Mouse (Mus musculus): ENCODE measurements around the gene Adarb2. TPM values are rescaled to one million over a fixed set of nuclear protein-coding genes. Genes with fewer than 3 reads are reported as not detected.

Adarb2 gene
- polyA plus RNA-seq, 1 experiment = not detected

GRCm38 (mm10) chr13:8616685-8617084, 414.0 kb downstream of the Adarb2 start:
- H3K4me3 ChIP-seq (ENCODE audit: control insufficient read depth, low read depth, low read length) = no peak overlapping the region
- no peak overlapping the region for H3K27ac ChIP-seq (ENCODE audit: control insufficient read depth, insufficient read depth, low read depth, low read length)
- no peaks in the 10 kb centered on the region for H3K27me3 ChIP-seq (ENCODE audit: control insufficient read depth, insufficient read depth, low read length)
- no peaks in the 10 kb centered on the region for H3K4me1 ChIP-seq (ENCODE audit: control insufficient read depth, insufficient read depth, low read length)
- H3K36me3 ChIP-seq (ENCODE audit: control insufficient read depth, insufficient read depth, low read length) = no peaks in the 10 kb centered on the region
- TF ChIP-seq POLR2A (IDR thresholded peaks at IDR 0.05; ENCODE audit: control insufficient read depth, low read depth, low read length) = no peak
- no peak for TF ChIP-seq CTCF (IDR thresholded peaks at IDR 0.05; ENCODE audit: control insufficient read depth, insufficient read depth, insufficient replicate concordance, low read depth, low read length)

DNA sequence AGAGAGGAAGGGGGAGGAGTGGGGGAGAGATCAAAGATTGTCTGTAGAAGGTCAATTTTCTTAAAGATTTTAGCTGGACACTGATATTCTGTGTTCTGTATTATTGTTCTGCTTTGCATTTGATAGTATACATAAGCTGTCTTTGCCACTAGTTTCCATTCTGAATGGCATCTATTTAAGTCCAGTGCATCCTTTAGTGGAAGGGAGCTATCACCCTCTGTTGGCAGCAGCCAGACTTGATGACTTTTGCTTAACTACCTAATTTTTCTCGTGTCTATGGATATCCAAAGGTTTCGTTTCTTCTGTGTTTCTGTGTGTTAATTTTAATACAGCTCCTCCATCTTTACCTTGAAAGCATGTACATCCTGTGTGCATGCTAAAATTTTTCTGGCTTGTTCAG, 419.6 kb downstream of the Adarb2 start:
- Histone ChIP-seq H3K4me1 (ENCODE audit: control insufficient read depth, insufficient read depth, low read length) (no peaks in the 10 kb centered on the region), H3K27ac (ENCODE audit: control insufficient read depth, insufficient read depth, low read depth, low read length) (no peak overlapping the region), H3K4me3 (ENCODE audit: control insufficient read depth, low read depth, low read length) (no peak overlapping the region), H3K36me3 (ENCODE audit: control insufficient read depth, insufficient read depth, low read length) (no peaks in the 10 kb centered on the region), H3K27me3 (ENCODE audit: control insufficient read depth, insufficient read depth, low read length) (no peaks in the 10 kb centered on the region)
- no peak for TF ChIP-seq POLR2A (IDR thresholded peaks at IDR 0.05; ENCODE audit: control insufficient read depth, low read depth, low read length)

GRCm38 (mm10) chr13:8629565-8629964, 426.9 kb downstream of the Adarb2 start:
- H3K27me3 ChIP-seq (ENCODE audit: control insufficient read depth, insufficient read depth, low read length) = no peaks in the 10 kb centered on the region
- no peaks in the 10 kb centered on the region for H3K4me1 ChIP-seq (ENCODE audit: control insufficient read depth, insufficient read depth, low read length)
- H3K27ac ChIP-seq (ENCODE audit: control insufficient read depth, insufficient read depth, low read depth, low read length) = no peak overlapping the region
- TF ChIP-seq CTCF (IDR thresholded peaks at IDR 0.05; ENCODE audit: control insufficient read depth, insufficient read depth, insufficient replicate concordance, low read depth, low read length) (no peak), POLR2A (IDR thresholded peaks at IDR 0.05; ENCODE audit: control insufficient read depth, low read depth, low read length) (no peak)
- H3K36me3 ChIP-seq (ENCODE audit: control insufficient read depth, insufficient read depth, low read length) = no peaks in the 10 kb centered on the region
- no peak overlapping the region for H3K4me3 ChIP-seq (ENCODE audit: control insufficient read depth, low read depth, low read length)

DNA sequence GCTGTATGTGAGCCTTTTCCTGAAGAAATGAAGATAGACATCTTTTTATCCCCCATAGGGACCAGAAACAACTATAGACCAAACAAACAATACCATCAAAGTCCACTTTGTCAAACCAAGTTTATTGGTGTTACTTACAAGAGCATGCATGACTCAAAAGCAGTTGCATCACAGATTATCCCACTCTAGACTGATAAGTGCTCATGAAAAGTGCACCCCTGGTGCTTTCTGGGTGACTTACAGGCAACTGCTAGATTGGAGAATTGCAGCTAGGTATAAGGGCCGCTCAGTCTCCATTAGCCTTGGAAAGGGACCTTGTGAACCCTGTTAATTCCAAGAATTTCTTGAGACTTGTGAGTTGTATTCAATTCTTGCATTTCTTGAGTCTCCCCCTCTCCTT, 429.0 kb downstream of the Adarb2 start:
- TF ChIP-seq POLR2A (IDR thresholded peaks at IDR 0.05; ENCODE audit: control insufficient read depth, low read depth, low read length) = no peak
- no peak for TF ChIP-seq CTCF (IDR thresholded peaks at IDR 0.05; ENCODE audit: control insufficient read depth, insufficient read depth, insufficient replicate concordance, low read depth, low read length)
- Histone ChIP-seq H3K4me1 (ENCODE audit: control insufficient read depth, insufficient read depth, low read length) (no peaks in the 10 kb centered on the region), H3K36me3 (ENCODE audit: control insufficient read depth, insufficient read depth, low read length) (no peaks in the 10 kb centered on the region), H3K27ac (ENCODE audit: control insufficient read depth, insufficient read depth, low read depth, low read length) (no peak overlapping the region), H3K4me3 (ENCODE audit: control insufficient read depth, low read depth, low read length) (no peak overlapping the region), H3K27me3 (ENCODE audit: control insufficient read depth, insufficient read depth, low read length) (no peaks in the 10 kb centered on the region)

DNA sequence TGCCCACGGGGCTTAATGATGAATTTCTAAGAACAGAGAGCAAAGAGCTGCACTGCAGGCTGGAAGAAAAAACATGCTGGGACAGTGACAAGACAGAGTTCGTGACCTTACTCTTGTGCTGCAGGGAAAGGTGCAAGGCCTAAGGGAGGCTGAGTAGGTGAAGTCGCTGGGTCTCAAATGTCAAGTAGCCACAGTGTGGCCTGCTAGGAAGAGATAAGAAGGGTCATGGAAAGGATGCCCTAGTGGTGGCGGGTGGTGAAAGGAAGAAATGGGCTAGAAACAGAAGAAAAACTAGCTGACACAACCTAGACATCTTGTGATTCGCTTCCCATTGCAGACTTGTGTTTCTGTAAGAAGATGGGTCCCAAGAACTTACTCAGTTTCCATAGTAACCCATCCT, 429.4 kb downstream of the Adarb2 start:
- Histone ChIP-seq H3K27ac (ENCODE audit: control insufficient read depth, insufficient read depth, low read depth, low read length) (no peak overlapping the region), H3K36me3 (ENCODE audit: control insufficient read depth, insufficient read depth, low read length) (no peaks in the 10 kb centered on the region), H3K27me3 (ENCODE audit: control insufficient read depth, insufficient read depth, low read length) (no peaks in the 10 kb centered on the region), H3K4me3 (ENCODE audit: control insufficient read depth, low read depth, low read length) (no peak overlapping the region), H3K4me1 (ENCODE audit: control insufficient read depth, insufficient read depth, low read length) (no peaks in the 10 kb centered on the region)
- TF ChIP-seq POLR2A (IDR thresholded peaks at IDR 0.05; ENCODE audit: control insufficient read depth, low read depth, low read length) (no peak), CTCF (IDR thresholded peaks at IDR 0.05; ENCODE audit: control insufficient read depth, insufficient read depth, insufficient replicate concordance, low read depth, low read length) (no peak)

DNA sequence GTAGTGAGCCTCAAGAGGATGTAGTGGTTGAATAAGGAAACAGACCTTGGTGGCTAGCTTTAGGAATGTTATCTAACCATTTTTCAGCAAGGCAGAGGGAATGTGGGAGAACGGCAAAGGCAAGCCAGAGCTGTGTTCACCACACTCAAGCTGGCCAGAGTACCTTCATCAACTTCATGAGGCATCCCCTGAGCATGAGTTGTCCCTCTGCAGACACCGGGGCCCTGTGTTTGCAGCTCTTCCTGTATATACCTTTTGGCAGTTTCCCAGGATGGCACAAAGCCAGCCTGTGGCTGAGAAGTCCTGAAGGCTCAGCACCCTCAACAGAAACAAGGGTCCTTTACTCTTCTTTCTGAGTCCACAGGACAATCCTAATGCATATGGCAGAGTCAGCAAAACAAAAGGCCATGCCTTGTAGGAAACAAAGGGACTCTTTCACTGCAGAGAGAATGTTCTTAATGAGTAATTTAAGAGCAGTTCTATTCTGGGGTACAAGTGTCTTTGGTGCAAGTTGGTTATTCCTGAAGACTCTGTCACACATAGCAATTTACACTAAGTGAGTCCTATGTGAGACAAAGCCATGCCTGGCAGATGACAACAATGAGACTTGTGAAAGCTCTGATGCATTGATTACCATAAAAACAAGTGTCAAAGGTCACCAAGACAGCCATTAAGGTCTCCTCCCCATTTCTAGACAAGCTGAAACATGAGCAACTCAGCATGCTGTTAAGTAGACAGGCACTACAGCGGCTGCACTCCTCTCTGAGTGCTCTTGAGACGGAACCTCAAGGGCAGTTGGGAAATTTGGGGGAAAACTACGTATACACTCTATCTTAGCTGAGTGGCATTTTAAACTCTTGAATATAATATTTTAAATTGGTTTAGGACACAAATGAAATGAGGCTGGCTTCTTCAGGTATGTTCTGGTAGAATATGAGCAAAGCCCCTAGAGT, 431.0 kb downstream of the Adarb2 start:
- H3K27ac ChIP-seq (ENCODE audit: control insufficient read depth, insufficient read depth, low read depth, low read length) = no peak overlapping the region
- no peak for TF ChIP-seq CTCF (IDR thresholded peaks at IDR 0.05; ENCODE audit: control insufficient read depth, insufficient read depth, insufficient replicate concordance, low read depth, low read length)
- TF ChIP-seq POLR2A (IDR thresholded peaks at IDR 0.05; ENCODE audit: control insufficient read depth, low read depth, low read length) = no peak

GRCm38 (mm10) chr13:8642084-8642483, 439.4 kb downstream of the Adarb2 start:
- Histone ChIP-seq H3K4me3 (ENCODE audit: control insufficient read depth, low read depth, low read length) (no peak overlapping the region), H3K36me3 (ENCODE audit: control insufficient read depth, insufficient read depth, low read length) (no peaks in the 10 kb centered on the region), H3K4me1 (ENCODE audit: control insufficient read depth, insufficient read depth, low read length) (no peaks in the 10 kb centered on the region), H3K27ac (ENCODE audit: control insufficient read depth, insufficient read depth, low read depth, low read length) (no peak overlapping the region), H3K27me3 (ENCODE audit: control insufficient read depth, insufficient read depth, low read length) (no peaks in the 10 kb centered on the region)
- TF ChIP-seq CTCF (IDR thresholded peaks at IDR 0.05; ENCODE audit: control insufficient read depth, insufficient read depth, insufficient replicate concordance, low read depth, low read length) = no peak

More for the DNA sequence above, 431.0 kb downstream of the Adarb2 start:
- Histone ChIP-seq H3K4me1 (ENCODE audit: control insufficient read depth, insufficient read depth, low read length) (no peaks in the 10 kb centered on the region), H3K36me3 (ENCODE audit: control insufficient read depth, insufficient read depth, low read length) (no peaks in the 10 kb centered on the region), H3K27me3 (ENCODE audit: control insufficient read depth, insufficient read depth, low read length) (no peaks in the 10 kb centered on the region), H3K4me3 (ENCODE audit: control insufficient read depth, low read depth, low read length) (no peak overlapping the region)
